Mouse (Mus musculus) intestine, postnatal 0 days (tissue): ENCODE measurements at regions not wholly inside any gene's neighbourhood (a gene's known extent, or its start where the extent isn't known, plus 50 kb on each side); places are given as distances from the start of the nearest gene placed in this dataset.

Experiments
- ATAC-seq: fragments of 200-750 bp; cut with Nextera tagmentation; 2 replicates; pipeline ENCODE4 v1.8.0; 2017; ENCODE audit warnings: mild to moderate bottlenecking, moderate TSS enrichment, moderate library complexity
- H3K27ac ChIP-seq: fragments of 300-500 bp; sonication (generic); 2 replicates; pipeline ENCODE4 v1.5.1; 2014; ENCODE audit warnings: mild to moderate bottlenecking, low read depth, low read length, moderate library complexity
- H3K27me3 ChIP-seq: fragments of 300-500 bp; sonication (generic); replicated peaks from 2 replicates; pipeline ENCODE4 v1.6.1; 2014; ENCODE audit warnings: low read length, mixed read lengths; ENCODE audit not compliant: control insufficient read depth, insufficient read depth
- H3K36me3 ChIP-seq: fragments of 300-500 bp; sonication (generic); 2 replicates; pipeline ENCODE4 v1.6.1; 2014; ENCODE audit warnings: mild to moderate bottlenecking, moderate library complexity; ENCODE audit not compliant: control insufficient read depth, insufficient read depth
- H3K4me1 ChIP-seq: fragments of 300-500 bp; sonication (generic); replicated peaks from 2 replicates; pipeline ENCODE4 v1.6.1; 2014; ENCODE audit warnings: antibody characterized with exemption, low read length, mixed read lengths; ENCODE audit not compliant: control insufficient read depth, insufficient read depth
- H3K4me2 ChIP-seq: fragments of 300-500 bp; sonication (generic); replicated peaks from 2 replicates; pipeline ENCODE4 v1.6.1; 2014; ENCODE audit warnings: low read depth, mild to moderate bottlenecking, moderate library complexity
- H3K4me3 ChIP-seq: fragments of 300-500 bp; sonication (generic); 2 replicates; pipeline ENCODE4 v1.5.1; 2014; ENCODE audit warnings: low read depth, low read length
- H3K9ac ChIP-seq: fragments of 300-500 bp; sonication (generic); 2 replicates; pipeline ENCODE4 v1.6.1; 2014; ENCODE audit warnings: mild to moderate bottlenecking, low read depth, low read length
- H3K9me3 ChIP-seq: fragments of 300-500 bp; sonication (generic); 2 replicates; pipeline ENCODE4 v1.6.1; 2016; ENCODE audit warnings: mixed run types; ENCODE audit not compliant: control insufficient read depth
- CTCF ChIP-seq: sonication (generic); IDR thresholded peaks from 2 replicates; pipeline ENCODE4 v1.5.1; 2016; ENCODE audit warnings: low read depth, mild to moderate bottlenecking, control low read depth, antibody characterized with exemption, moderate library complexity
- WGBS: fragments of 180-500 bp; shearing (Covaris S2); extraction: QIAGEN DNeasy Blood & Tissue Kit; methylation state at CpG from one replicate; pipeline ENCODE4 v1.1.7; 2014; 5-methylcytosine and 5-hydroxymethylcytosine counted together

GRCm38 (mm10) chr15:12066857-12067211 lies 50.8 kb upstream of the Zfr start:
- no peak overlapping the region for H3K9ac ChIP-seq
- 54% methylated on average over 6 of the region's 6 CpGs for WGBS
- H3K9me3 ChIP-seq: no peaks in the 10 kb centered on the region
- H3K4me1 ChIP-seq: peaks cover 5% of the 10 kb centered on the region; the same call in 1 of the 2 replicates
- H3K27ac ChIP-seq: no peak overlapping the region
- H3K27me3 ChIP-seq: no peaks in the 10 kb centered on the region
- no peaks in the 10 kb centered on the region for H3K36me3 ChIP-seq
- peak overlapping the region; percentile 1; the same call in 1 of the 2 replicates for H3K4me2 ChIP-seq
- no peak for ATAC-seq
- H3K4me3 ChIP-seq: no peak overlapping the region
- TF ChIP-seq CTCF: no peak

GRCm38 (mm10) chr15:12066176-12066856 lies 51.3 kb upstream of the Zfr start:
- no peak for TF ChIP-seq CTCF
- Histone ChIP-seq H3K4me2 (peak overlapping the region; percentile 1; the same call in 1 of the 2 replicates), H3K27me3 (no peaks in the 10 kb centered on the region), H3K9me3 (no peaks in the 10 kb centered on the region), H3K36me3 (no peaks in the 10 kb centered on the region), H3K4me1 (peaks cover 5% of the 10 kb centered on the region; the same call in 1 of the 2 replicates), H3K9ac (no peak overlapping the region), H3K4me3 (no peak overlapping the region), H3K27ac (no peak overlapping the region; the same call in 1 of the 2 replicates)
- 55% methylated on average over 14 of the region's 14 CpGs for WGBS
- no peak for ATAC-seq

- TF ChIP-seq CTCF: no peak
- no peak for ATAC-seq
- Histone ChIP-seq H3K27ac (no peak overlapping the region), H3K9ac (no peak overlapping the region), H3K4me1 (no peaks in the 10 kb centered on the region), H3K27me3 (no peaks in the 10 kb centered on the region), H3K36me3 (no peaks in the 10 kb centered on the region), H3K4me3 (no peak overlapping the region), H3K4me2 (no peak overlapping the region), H3K9me3 (no peaks in the 10 kb centered on the region)
- WGBS: 60% methylated on average over 3 of the region's 3 CpGs
Observed at GRCm38 (mm10) chr15:12054870-12055269, 58.1 kb upstream of the Sub1 start.

- Histone ChIP-seq H3K9me3 (no peaks in the 10 kb centered on the region), H3K27ac (no peak overlapping the region), H3K4me1 (no peaks in the 10 kb centered on the region), H3K36me3 (no peaks in the 10 kb centered on the region), H3K9ac (no peak overlapping the region), H3K27me3 (no peaks in the 10 kb centered on the region), H3K4me2 (no peak overlapping the region), H3K4me3 (no peak overlapping the region)
- 90% methylated on average over 7 of the region's 7 CpGs for WGBS
- TF ChIP-seq CTCF: no peak
- ATAC-seq: no peak
Observed at GRCm38 (mm10) chr15:12053610-12054009, 56.8 kb upstream of the Sub1 start.

- no peak overlapping the region for H3K27ac ChIP-seq
- 92% methylated on average over 10 of the region's 10 CpGs for WGBS
- no peaks in the 10 kb centered on the region for H3K9me3 ChIP-seq
- ATAC-seq: no peak
- no peak overlapping the region for H3K9ac ChIP-seq
- H3K4me3 ChIP-seq: no peak overlapping the region
- no peak overlapping the region for H3K4me2 ChIP-seq
- H3K4me1 ChIP-seq: no peaks in the 10 kb centered on the region
- H3K27me3 ChIP-seq: no peaks in the 10 kb centered on the region
- TF ChIP-seq CTCF: no peak
- H3K36me3 ChIP-seq: no peaks in the 10 kb centered on the region
Observed at GRCm38 (mm10) chr15:12048965-12049364, 52.2 kb upstream of the Sub1 start.

GRCm38 (mm10) chr15:12048214-12048507 lies 51.4 kb upstream of the Sub1 start:
- no peaks in the 10 kb centered on the region for H3K36me3 ChIP-seq

More at GRCm38 (mm10) chr15:12048214-12048507, 51.4 kb upstream of the Sub1 start:
- no peak for ATAC-seq
- no peak for TF ChIP-seq CTCF
- Histone ChIP-seq H3K27me3 (no peaks in the 10 kb centered on the region), H3K9ac (no peak overlapping the region), H3K9me3 (no peaks in the 10 kb centered on the region), H3K4me3 (no peak overlapping the region), H3K27ac (no peak overlapping the region), H3K4me2 (no peak overlapping the region), H3K4me1 (no peaks in the 10 kb centered on the region)
- 84% methylated on average over 3 of the region's 3 CpGs for WGBS
